Mouse (Mus musculus): Measurements from ENCODE around the gene Spats2. TPM values are rescaled to one million over a fixed set of nuclear protein-coding genes. Genes with fewer than 3 reads are reported as not detected.
"Not testable (repeated sequence)": the region's sequence is repeated elsewhere in the genome, so short reads cannot be mapped to it uniquely, and the experiment has no call there.

Gene Spats2
- total RNA-seq, 2 experiments from 2014 or later: 2.6 TPM; not detected in 1

GRCm38 (mm10) chr15:99221315-99221952, 95.7 kb downstream of the Spats2 start:
- ATAC-seq (replicated peaks; ENCODE audit: low FRiP score, poor library complexity, severe bottlenecking): no peak

- no peak for ATAC-seq (replicated peaks; ENCODE audit: low FRiP score, poor library complexity, severe bottlenecking)
Measured at GRCm38 (mm10) chr15:99222794-99223584, 97.3 kb downstream of the Spats2 start.

- ATAC-seq (replicated peaks; ENCODE audit: low FRiP score, poor library complexity, severe bottlenecking): no peak
Measured at GRCm38 (mm10) chr15:99223585-99224207, 98.0 kb downstream of the Spats2 start.

- ATAC-seq (replicated peaks; ENCODE audit: low FRiP score, poor library complexity, severe bottlenecking): no peak
Measured at GRCm38 (mm10) chr15:99224208-99224911, 98.6 kb downstream of the Spats2 start, which contains the start of gene Kcnh3. TSS of gene Kcnh3 (plus strand) at chr15:99224861.

- ATAC-seq (replicated peaks; ENCODE audit: low FRiP score, poor library complexity, severe bottlenecking): no peak
Measured at GRCm38 (mm10) chr15:99225081-99225810, 99.5 kb downstream of the Spats2 start.

GRCm38 (mm10) chr15:99226090-99226489, 100.4 kb downstream of the Spats2 start:
- ATAC-seq (replicated peaks; ENCODE audit: low FRiP score, poor library complexity, severe bottlenecking): no peak

- no peak for ATAC-seq (replicated peaks; ENCODE audit: low FRiP score, poor library complexity, severe bottlenecking)
Measured at GRCm38 (mm10) chr15:99231998-99232397, 106.3 kb downstream of the Spats2 start.

- ATAC-seq (replicated peaks; ENCODE audit: low FRiP score, poor library complexity, severe bottlenecking): no peak
Measured at GRCm38 (mm10) chr15:99233719-99234118, 108.0 kb downstream of the Spats2 start.

- ATAC-seq (replicated peaks; ENCODE audit: low FRiP score, poor library complexity, severe bottlenecking): no peak
Measured at GRCm38 (mm10) chr15:99234326-99235010, 108.8 kb downstream of the Spats2 start.

- no peak for ATAC-seq (replicated peaks; ENCODE audit: low FRiP score, poor library complexity, severe bottlenecking)
Measured at GRCm38 (mm10) chr15:99238006-99238405, 112.3 kb downstream of the Spats2 start.

GRCm38 (mm10) chr15:99240129-99240528, 114.4 kb downstream of the Spats2 start:
- no peak for ATAC-seq (replicated peaks; ENCODE audit: low FRiP score, poor library complexity, severe bottlenecking)

GRCm38 (mm10) chr15:99241249-99241648, 115.5 kb downstream of the Spats2 start:
- no peak for ATAC-seq (replicated peaks; ENCODE audit: low FRiP score, poor library complexity, severe bottlenecking)

GRCm38 (mm10) chr15:99242045-99242444, 116.3 kb downstream of the Spats2 start:
- ATAC-seq (replicated peaks; ENCODE audit: low FRiP score, poor library complexity, severe bottlenecking): no peak

- not testable (repeated sequence) for ATAC-seq (replicated peaks; ENCODE audit: low FRiP score, poor library complexity, severe bottlenecking)
Measured at GRCm38 (mm10) chr15:99246736-99247135, 121.0 kb downstream of the Spats2 start.

- no peak for ATAC-seq (replicated peaks; ENCODE audit: low FRiP score, poor library complexity, severe bottlenecking)
Measured at GRCm38 (mm10) chr15:99248972-99249371, 123.3 kb downstream of the Spats2 start.

- no peak for ATAC-seq (replicated peaks; ENCODE audit: low FRiP score, poor library complexity, severe bottlenecking)
Measured at GRCm38 (mm10) chr15:99249938-99250337, 124.2 kb downstream of the Spats2 start.

GRCm38 (mm10) chr15:99251111-99251510, 125.4 kb downstream of the Spats2 start:
- ATAC-seq (replicated peaks; ENCODE audit: low FRiP score, poor library complexity, severe bottlenecking): peak; percentile 41

GRCm38 (mm10) chr15:99251626-99252380, 126.1 kb downstream of the Spats2 start, which contains the start of gene Mcrs1:
TSS of gene Mcrs1 (minus strand) at chr15:99251961.
- ATAC-seq (replicated peaks; ENCODE audit: low FRiP score, poor library complexity, severe bottlenecking): peak; percentile 91

Data from erythroblast, adult 5-6 weeks (primary cell).